Mouse (Mus musculus) cortical plate, adult 2 months (tissue): ENCODE measurements at regions not wholly inside any gene's neighbourhood (a gene's known extent, or its start where the extent isn't known, plus 50 kb on each side); places are given as distances from the start of the nearest gene placed in this dataset.

ENCODE experiments used
- H3K27ac ChIP-seq: fragments of 200-500 bp; 2 replicates; pipeline ENCODE4 v1.5.1; 2012; ENCODE audit warnings: low read length, control low read depth, inconsistent platforms; ENCODE audit not compliant: insufficient read depth
- H3K4me1 ChIP-seq: fragments of 200-500 bp; 2 replicates; pipeline ENCODE4 v1.6.1; 2011; ENCODE audit warnings: low read length; ENCODE audit not compliant: control insufficient read depth, insufficient read depth
- H3K4me3 ChIP-seq: fragments of 200-500 bp; 2 replicates; pipeline ENCODE4 v1.5.1; 2011; ENCODE audit warnings: mild to moderate bottlenecking, low read length, control low read depth; ENCODE audit not compliant: insufficient read depth
- CTCF ChIP-seq: fragments of 200-500 bp; IDR thresholded peaks from 2 replicates; pipeline ENCODE4 v1.5.1; 2011; ENCODE audit warnings: mild to moderate bottlenecking, control low read depth, low read length; ENCODE audit not compliant: insufficient read depth; ENCODE audit errors: extremely low read depth
- POLR2A ChIP-seq: fragments of 200-500 bp; IDR thresholded peaks from 2 replicates; pipeline ENCODE4 v1.6.1; 2011; ENCODE audit warnings: mild to moderate bottlenecking, low read length, control low read depth; ENCODE audit not compliant: insufficient read depth; ENCODE audit errors: extremely low read depth

- no peak overlapping the region for H3K4me3 ChIP-seq
These were observed 75.4 kb upstream of the Arrdc4 start for GRCm38 (mm10) chr7:68824399-68824798.

GRCm38 (mm10) chr7:68823646-68824045 is 74.6 kb upstream of the Arrdc4 start:
- TF ChIP-seq CTCF (no peak), POLR2A (no peak)
- Histone ChIP-seq H3K27ac (no peak overlapping the region), H3K4me1 (no peaks in the 10 kb centered on the region), H3K4me3 (no peak overlapping the region)

More at GRCm38 (mm10) chr7:68824399-68824798, 75.4 kb upstream of the Arrdc4 start:
- TF ChIP-seq POLR2A (no peak), CTCF (no peak)
- no peak overlapping the region for H3K27ac ChIP-seq
- no peaks in the 10 kb centered on the region for H3K4me1 ChIP-seq

- no peak overlapping the region for H3K4me3 ChIP-seq
- no peak for TF ChIP-seq POLR2A
- peak; percentile 99 for TF ChIP-seq CTCF
These were observed 74.1 kb upstream of the Arrdc4 start for GRCm38 (mm10) chr7:68823189-68823588.

GRCm38 (mm10) chr7:68814823-68815666 is 66.0 kb upstream of the Arrdc4 start:
- Histone ChIP-seq H3K4me3 (no peak overlapping the region), H3K27ac (no peak overlapping the region), H3K4me1 (no peaks in the 10 kb centered on the region)
- TF ChIP-seq POLR2A (no peak), CTCF (no peak)

More at GRCm38 (mm10) chr7:68823189-68823588, 74.1 kb upstream of the Arrdc4 start:
- H3K4me1 ChIP-seq = no peaks in the 10 kb centered on the region
- H3K27ac ChIP-seq = no peak overlapping the region

GRCm38 (mm10) chr7:68809782-68810181 is 60.7 kb upstream of the Arrdc4 start:
- no peaks in the 10 kb centered on the region for H3K4me1 ChIP-seq
- H3K4me3 ChIP-seq = no peak overlapping the region
- TF ChIP-seq CTCF (no peak), POLR2A (no peak)
- H3K27ac ChIP-seq = no peak overlapping the region
